Mouse (Mus musculus): ENCODE results near the gene Tubb2a. TPM values are rescaled to one million over a fixed set of nuclear protein-coding genes. Genes with fewer than 3 reads are reported as not detected.
A peak's percentile ranks its signal among the peaks of the same experiment; 100 is the strongest.
"Not testable (repeated sequence)": the region's sequence is repeated elsewhere in the genome, so short reads cannot be mapped to it uniquely, and the experiment has no call there.

The Tubb2a gene
- polyA plus RNA-seq, 3 experiments from 2014 or later = 3.1 to 8.7 (median 8.0) TPM

- ATAC-seq = peak; percentile 90
Observed at GRCm38 (mm10) chr13:34088871-34089288, 11.1 kb upstream of the Tubb2a start.

- ATAC-seq = peak; percentile 25
Observed at GRCm38 (mm10) chr13:34088201-34088649, 10.4 kb upstream of the Tubb2a start.

GRCm38 (mm10) chr13:34087052-34087812 is 9.4 kb upstream of the Tubb2a start:
- ATAC-seq = no peak

GRCm38 (mm10) chr13:34084026-34084750 is 6.4 kb upstream of the Tubb2a start:
- no peak for ATAC-seq

- no peak for ATAC-seq
Observed at GRCm38 (mm10) chr13:34081926-34082325, 4.1 kb upstream of the Tubb2a start.

- no peak for ATAC-seq
Observed at GRCm38 (mm10) chr13:34079801-34080200, 2.0 kb upstream of the Tubb2a start.

- no peak for ATAC-seq
Observed at GRCm38 (mm10) chr13:34078500-34079280, 883 bp upstream of the Tubb2a start.

- ATAC-seq = no peak
Observed at GRCm38 (mm10) chr13:34076561-34077491, 981 bp downstream of the Tubb2a start.

DNA sequence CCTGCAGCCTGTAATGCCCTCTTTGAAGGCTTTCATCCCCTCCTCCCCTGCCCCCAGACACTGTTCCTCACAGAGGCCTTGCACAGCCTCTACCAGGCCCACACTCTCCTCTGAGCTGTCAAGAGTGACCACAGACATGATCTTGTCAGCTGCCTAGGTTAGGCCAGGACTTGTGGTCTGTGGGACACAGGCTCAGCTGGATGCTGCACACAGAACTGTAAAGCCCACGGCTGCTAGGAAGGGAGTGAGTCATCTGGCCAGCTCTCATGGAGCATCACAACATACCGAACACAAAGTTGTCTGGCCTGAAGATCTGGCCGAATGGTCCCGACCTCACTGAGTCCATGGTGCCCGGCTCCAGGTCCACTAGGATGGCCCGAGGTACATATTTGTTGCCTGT is 1.9 kb downstream of the Tubb2a start:
- not testable (repeated sequence) for ATAC-seq

DNA sequence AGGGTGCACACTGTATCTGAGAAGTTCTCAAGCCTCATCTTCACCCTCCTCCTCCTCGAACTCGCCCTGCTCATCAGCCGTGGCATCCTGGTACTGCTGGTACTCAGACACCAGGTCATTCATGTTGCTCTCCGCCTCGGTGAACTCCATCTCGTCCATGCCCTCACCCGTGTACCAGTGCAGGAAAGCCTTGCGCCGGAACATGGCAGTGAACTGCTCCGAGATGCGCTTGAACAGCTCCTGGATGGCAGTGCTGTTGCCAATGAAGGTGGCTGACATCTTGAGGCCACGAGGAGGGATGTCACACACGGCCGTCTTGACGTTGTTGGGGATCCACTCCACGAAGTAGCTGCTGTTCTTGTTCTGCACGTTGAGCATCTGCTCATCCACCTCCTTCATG is 3.4 kb downstream of the Tubb2a start:
- ATAC-seq = not testable (repeated sequence)

DNA sequence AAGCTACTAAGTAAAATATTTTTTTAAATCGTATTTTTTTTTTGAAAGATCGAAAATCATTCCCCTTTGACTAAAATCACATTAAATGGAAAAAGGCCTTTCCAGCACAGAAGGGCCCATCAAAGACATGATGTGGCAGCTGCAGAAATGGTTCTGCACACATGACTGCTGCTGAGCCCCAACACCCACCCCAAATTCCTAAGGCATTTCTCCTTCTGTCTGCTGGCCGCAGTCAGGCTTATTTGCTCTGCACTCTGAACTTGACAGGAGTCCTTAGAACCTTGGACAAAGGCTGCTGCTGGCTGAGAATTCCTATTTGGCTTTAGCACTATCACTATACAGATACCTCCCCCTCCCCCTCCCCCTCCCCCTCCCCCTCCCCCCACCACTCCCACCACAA is 5.0 kb downstream of the Tubb2a start:
- no peak for ATAC-seq

DNA sequence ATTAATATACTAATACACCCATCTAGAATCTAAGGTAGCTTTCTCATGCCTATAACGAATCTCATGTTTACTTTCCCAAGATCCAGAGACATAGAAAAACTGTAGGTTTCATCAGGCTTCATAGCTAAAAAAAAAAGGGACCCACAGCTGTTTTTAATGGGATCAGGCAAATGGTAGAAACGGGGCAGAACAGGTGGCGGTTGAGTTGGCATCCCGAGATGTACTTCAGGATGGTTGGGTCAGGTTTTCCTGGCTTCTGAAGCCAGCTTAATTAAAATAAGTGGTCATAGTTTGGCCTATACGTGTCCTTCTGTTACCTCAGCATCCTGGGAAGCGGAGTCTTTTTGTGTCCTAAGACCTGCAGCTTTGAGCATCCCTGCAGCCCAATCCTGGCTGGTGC is 6.0 kb downstream of the Tubb2a start:
- ATAC-seq = no peak

DNA sequence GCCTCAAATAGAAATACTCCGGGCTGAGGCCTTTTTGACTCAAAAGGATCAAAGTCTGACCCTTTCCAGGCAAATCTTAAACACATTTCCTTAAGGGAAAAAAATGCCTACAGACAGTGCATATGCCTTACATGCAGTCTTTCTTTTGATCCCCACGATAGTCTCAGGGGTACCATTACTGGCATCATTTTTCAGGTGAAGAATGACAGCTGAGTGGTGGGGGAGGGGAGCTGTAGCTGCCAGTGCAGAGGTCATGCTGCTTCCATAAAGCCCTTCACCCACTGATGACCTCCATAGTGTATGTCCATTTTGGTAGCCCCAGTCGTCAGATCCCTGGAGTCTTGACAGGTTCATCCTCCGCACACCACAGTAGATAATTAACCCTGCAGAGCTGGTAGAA is 7.5 kb downstream of the Tubb2a start:
- ATAC-seq = no peak

DNA sequence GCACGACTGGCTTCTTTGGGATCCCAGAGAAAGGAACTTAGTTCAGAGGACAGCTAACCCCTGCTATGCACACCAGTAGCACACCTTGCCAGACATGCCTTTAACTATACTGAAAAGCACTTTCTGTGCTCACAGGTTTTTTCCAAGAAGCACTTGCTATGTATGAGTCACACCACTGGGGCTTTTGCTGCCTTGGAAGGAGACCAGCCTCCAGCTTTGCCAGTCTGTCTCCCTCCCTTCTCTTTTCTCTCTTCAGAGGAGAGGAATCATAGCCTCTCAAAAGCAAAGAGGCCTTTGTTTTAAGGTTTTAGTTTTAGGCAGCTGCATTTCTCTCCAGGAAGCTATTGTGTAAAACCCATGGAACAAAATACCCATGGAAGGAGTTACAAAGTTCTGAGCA is 11.5 kb downstream of the Tubb2a start:
- no peak for ATAC-seq

DNA sequence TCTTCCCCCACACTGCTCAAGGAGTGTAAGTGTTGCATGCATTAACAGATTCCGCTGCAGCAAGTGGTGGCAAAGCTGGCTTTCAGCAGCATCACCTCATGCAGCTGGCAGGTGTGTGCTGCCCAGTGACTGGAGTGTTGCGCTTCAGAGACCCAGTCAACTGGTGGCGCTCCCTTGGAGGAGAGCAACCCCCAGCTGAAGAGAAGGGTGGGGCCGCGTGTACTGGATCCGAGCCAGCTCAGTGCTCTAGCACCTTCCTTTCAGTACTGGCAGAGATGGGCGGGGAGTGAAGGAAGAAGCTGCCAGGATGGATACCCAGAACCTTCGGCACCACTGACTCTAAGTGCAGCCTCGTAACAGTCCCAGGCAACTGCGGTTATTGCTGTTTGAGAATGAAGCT is 15.3 kb downstream of the Tubb2a start:
- ATAC-seq = no peak

- no peak for ATAC-seq
Observed at GRCm38 (mm10) chr13:34060061-34060460, 17.7 kb downstream of the Tubb2a start.

GRCm38 (mm10) chr13:34057252-34057651 is 20.6 kb downstream of the Tubb2a start:
- ATAC-seq = no peak

- ATAC-seq = no peak
Observed at GRCm38 (mm10) chr13:34054983-34055382, 22.8 kb downstream of the Tubb2a start.

- no peak for ATAC-seq
Observed at GRCm38 (mm10) chr13:34054391-34054790, 23.4 kb downstream of the Tubb2a start.

GRCm38 (mm10) chr13:34053673-34054282 is 24.0 kb downstream of the Tubb2a start:
- no peak for ATAC-seq

GRCm38 (mm10) chr13:34051692-34052091 is 26.1 kb downstream of the Tubb2a start:
- no peak for ATAC-seq

- no peak for ATAC-seq
Observed at GRCm38 (mm10) chr13:34050479-34050878, 27.3 kb downstream of the Tubb2a start.

Measured in inflammation-experienced regulatory T-cells, adult 6 months (primary cell).